Mouse (Mus musculus): ENCODE measurements around the gene Nrg4. TPM values are rescaled to one million over a fixed set of nuclear protein-coding genes. Genes with fewer than 3 reads are reported as not detected.
"Not testable (repeated sequence)": the region's sequence is repeated elsewhere in the genome, so short reads cannot be mapped to it uniquely, and the experiment has no call there.

Gene Nrg4
- polyA plus RNA-seq, 2 experiments = 1.1 to 1.6 TPM

DNA sequence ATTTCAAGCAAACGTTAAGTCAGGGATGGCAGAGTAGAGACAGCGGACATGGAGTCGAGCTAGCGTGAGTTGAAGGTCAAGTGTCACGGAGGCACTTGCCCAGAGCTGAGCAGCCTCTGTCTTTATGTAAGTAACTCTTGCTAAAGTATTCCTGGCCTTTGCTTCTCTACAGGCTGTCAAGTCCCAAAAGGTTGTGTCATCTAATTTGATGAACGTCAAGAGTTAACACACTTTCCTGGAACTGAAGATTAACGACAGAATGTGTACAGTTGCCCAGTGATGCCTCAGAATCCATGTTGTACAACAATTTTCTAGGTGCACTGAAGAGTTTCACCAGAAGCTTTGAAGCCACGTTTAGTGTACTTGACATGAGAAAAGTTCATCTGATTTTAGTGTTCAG is 80.2 kb downstream of the Nrg4 start:
- no peak for TF ChIP-seq POLR2A (IDR thresholded peaks at IDR 0.05; ENCODE audit: borderline replicate concordance, extremely low read depth, insufficient read depth, insufficient read length)
- 65% methylated on average over 8 of the region's 8 CpGs for WGBS
- Histone ChIP-seq H3K27ac (replicated peaks; ENCODE audit: low read depth, low read length) (no peak overlapping the region), H3K9ac (ENCODE audit: low read depth, low read length, severe bottlenecking) (no peak overlapping the region), H3K4me2 (replicated peaks; ENCODE audit: low read depth, low read length, severe bottlenecking) (no peak overlapping the region), H3K27me3 (ENCODE audit: control insufficient read depth, insufficient read depth, low read length) (no peaks in the 10 kb centered on the region), H3K4me1 (ENCODE audit: control insufficient read depth, insufficient read depth, low read length) (no peaks in the 10 kb centered on the region), H3K36me3 (ENCODE audit: control insufficient read depth, insufficient read depth, low read length) (no peaks in the 10 kb centered on the region), H3K4me3 (replicated peaks; ENCODE audit: low read length) (no peak overlapping the region), H3K9me3 (ENCODE audit: control insufficient read depth, low read length) (no peaks in the 10 kb centered on the region)
- ATAC-seq (ENCODE audit: low FRiP score, low read depth) (no peak), DNase-seq (ENCODE audit: low spot score) (no peak)

DNA sequence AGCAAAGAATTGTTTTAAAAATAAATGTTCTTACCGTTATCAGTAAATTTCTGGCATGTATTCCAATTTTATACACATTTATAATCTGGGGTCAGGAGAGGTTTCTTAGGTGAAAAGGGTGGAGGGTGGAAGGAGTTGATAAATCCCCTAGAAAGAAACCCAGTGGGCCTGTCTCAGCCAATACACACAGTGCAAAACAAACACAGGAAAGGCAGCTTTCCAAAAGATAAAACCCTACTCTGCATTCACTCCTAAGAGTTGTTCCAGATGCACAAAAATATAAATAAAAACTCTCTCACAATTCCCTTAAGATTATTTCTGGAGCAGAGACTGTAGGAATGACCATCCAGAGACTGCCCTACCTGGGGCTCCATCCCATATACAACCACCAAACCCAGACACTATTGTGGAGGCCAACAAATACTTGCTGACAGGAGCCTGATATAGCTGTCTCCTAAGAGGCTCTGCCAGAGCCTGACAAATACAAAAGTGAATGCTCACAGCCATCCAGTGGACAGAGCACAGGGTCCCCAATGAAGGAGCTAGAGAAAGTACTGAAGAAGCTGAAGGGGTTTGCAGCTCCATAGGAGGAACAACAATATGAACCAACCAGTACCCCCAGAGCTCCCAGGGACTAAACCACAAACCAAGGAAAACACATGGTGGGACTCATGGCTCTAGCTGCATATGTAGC is 81.4 kb downstream of the Nrg4 start:
- H3K27me3 ChIP-seq (ENCODE audit: control insufficient read depth, insufficient read depth, low read length); H3K9me3 ChIP-seq (ENCODE audit: control insufficient read depth, low read length); H3K4me3 ChIP-seq (replicated peaks; ENCODE audit: low read length); H3K27ac ChIP-seq (replicated peaks; ENCODE audit: low read depth, low read length); H3K9ac ChIP-seq (ENCODE audit: low read depth, low read length, severe bottlenecking); ATAC-seq (ENCODE audit: low FRiP score, low read depth); H3K4me1 ChIP-seq (ENCODE audit: control insufficient read depth, insufficient read depth, low read length); H3K4me2 ChIP-seq (replicated peaks; ENCODE audit: low read depth, low read length, severe bottlenecking); H3K36me3 ChIP-seq (ENCODE audit: control insufficient read depth, insufficient read depth, low read length); DNase-seq (ENCODE audit: low spot score): not testable (repeated sequence)
- WGBS = 96% methylated on average over 1 of the region's 1 CpGs

DNA sequence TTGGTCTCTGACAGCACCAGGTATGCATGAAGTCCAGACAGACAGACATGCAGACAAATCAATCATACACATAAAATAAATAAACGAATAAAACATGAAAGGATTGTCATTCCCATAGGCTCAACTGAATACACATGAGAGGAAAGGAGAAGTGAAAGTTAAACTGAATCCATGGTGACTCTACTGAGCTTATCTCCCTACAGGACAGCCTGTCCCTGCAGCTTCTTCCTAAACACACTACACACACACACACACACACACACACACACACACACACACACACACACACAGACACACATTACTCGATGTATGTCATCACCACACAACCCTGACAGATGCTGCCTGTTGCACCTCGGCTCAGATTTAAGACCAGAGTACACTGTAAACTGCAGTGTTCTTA is 82.6 kb downstream of the Nrg4 start:
- Histone ChIP-seq H3K9ac (ENCODE audit: low read depth, low read length, severe bottlenecking) (no peak overlapping the region), H3K4me1 (ENCODE audit: control insufficient read depth, insufficient read depth, low read length) (no peaks in the 10 kb centered on the region), H3K27me3 (ENCODE audit: control insufficient read depth, insufficient read depth, low read length) (no peaks in the 10 kb centered on the region), H3K36me3 (ENCODE audit: control insufficient read depth, insufficient read depth, low read length) (no peaks in the 10 kb centered on the region), H3K4me2 (replicated peaks; ENCODE audit: low read depth, low read length, severe bottlenecking) (no peak overlapping the region), H3K9me3 (ENCODE audit: control insufficient read depth, low read length) (no peaks in the 10 kb centered on the region), H3K27ac (replicated peaks; ENCODE audit: low read depth, low read length) (no peak overlapping the region), H3K4me3 (replicated peaks; ENCODE audit: low read length) (no peak overlapping the region)
- no peak for TF ChIP-seq POLR2A (IDR thresholded peaks at IDR 0.05; ENCODE audit: borderline replicate concordance, extremely low read depth, insufficient read depth, insufficient read length)
- DNase-seq (ENCODE audit: low spot score) (no peak), ATAC-seq (ENCODE audit: low FRiP score, low read depth) (no peak)
- 71% methylated on average over 3 of the region's 3 CpGs for WGBS

DNA sequence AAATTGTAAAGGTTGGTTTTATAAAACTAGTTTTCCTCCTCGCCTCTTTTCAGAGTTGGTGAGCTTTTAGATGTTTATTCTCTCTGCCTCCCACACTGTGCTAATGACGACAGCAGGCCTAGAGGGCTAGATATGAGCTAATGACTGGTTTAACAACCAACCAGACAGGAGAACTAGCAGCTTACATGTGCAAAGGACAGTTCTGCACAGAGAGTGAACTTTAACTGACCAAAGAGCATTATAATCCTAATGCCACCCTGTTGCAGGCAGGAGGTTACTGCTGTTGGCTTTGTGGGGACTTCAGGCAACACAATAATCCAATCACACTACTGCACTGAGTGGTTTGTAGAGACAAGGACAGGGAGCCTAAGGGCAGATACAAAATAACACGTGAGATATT is 83.4 kb downstream of the Nrg4 start:
- H3K4me2 ChIP-seq (replicated peaks; ENCODE audit: low read depth, low read length, severe bottlenecking) = no peak overlapping the region
- 65% methylated on average over 3 of the region's 3 CpGs for WGBS
- H3K36me3 ChIP-seq (ENCODE audit: control insufficient read depth, insufficient read depth, low read length) = no peaks in the 10 kb centered on the region
- no peaks in the 10 kb centered on the region for H3K27me3 ChIP-seq (ENCODE audit: control insufficient read depth, insufficient read depth, low read length)
- DNase-seq (ENCODE audit: low spot score) = no peak
- H3K9me3 ChIP-seq (ENCODE audit: control insufficient read depth, low read length) = no peaks in the 10 kb centered on the region
- H3K4me1 ChIP-seq (ENCODE audit: control insufficient read depth, insufficient read depth, low read length) = no peaks in the 10 kb centered on the region
- H3K9ac ChIP-seq (ENCODE audit: low read depth, low read length, severe bottlenecking) = no peak overlapping the region
- TF ChIP-seq POLR2A (IDR thresholded peaks at IDR 0.05; ENCODE audit: borderline replicate concordance, extremely low read depth, insufficient read depth, insufficient read length) = no peak
- ATAC-seq (ENCODE audit: low FRiP score, low read depth) = no peak
- no peak overlapping the region for H3K4me3 ChIP-seq (replicated peaks; ENCODE audit: low read length)
- no peak overlapping the region for H3K27ac ChIP-seq (replicated peaks; ENCODE audit: low read depth, low read length)

DNA sequence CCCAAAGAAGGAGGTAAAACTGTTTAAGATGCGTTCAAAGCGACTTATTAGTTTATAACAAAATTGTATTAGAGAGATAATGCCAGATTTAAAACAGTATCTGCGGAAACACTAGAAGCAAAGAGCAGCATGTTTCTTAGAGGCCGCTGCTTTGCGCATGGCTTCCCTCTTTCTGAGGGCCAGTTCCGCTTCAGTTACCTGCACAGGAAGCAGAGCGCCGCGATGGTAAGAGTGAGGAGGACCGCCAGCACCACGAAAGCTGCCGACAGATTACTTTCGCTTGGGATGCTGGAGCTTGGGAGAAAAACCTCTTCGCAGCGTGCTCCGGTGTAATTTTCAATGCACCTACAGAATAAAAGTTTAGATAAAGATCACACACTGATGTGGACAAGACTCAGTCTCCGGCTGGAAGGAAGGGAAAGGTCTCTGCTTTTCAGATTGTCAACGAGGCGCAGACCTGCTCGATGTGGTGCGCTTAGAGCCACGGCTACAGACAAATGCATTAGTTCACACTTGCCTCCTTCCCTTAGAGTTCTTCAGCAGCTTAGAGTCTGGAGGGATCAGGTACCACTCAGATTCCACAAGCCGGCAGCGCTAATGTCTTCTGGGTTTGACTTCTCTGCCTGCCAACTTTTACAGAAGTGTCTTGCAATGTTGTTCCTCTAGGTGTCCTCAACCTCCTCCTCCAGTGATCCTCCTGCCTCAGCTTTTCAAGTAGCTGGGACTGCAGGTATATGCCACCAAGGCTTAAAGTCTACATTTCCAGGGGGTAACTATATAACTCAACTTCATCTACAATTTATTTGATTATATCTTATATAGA is 84.6 kb downstream of the Nrg4 start:
- no peak for TF ChIP-seq POLR2A (IDR thresholded peaks at IDR 0.05; ENCODE audit: borderline replicate concordance, extremely low read depth, insufficient read depth, insufficient read length)
- Histone ChIP-seq H3K27ac (replicated peaks; ENCODE audit: low read depth, low read length) (no peak overlapping the region), H3K36me3 (ENCODE audit: control insufficient read depth, insufficient read depth, low read length) (no peaks in the 10 kb centered on the region), H3K9ac (ENCODE audit: low read depth, low read length, severe bottlenecking) (no peak overlapping the region), H3K4me3 (replicated peaks; ENCODE audit: low read length) (peak overlapping the region; percentile 24), H3K4me1 (ENCODE audit: control insufficient read depth, insufficient read depth, low read length) (no peaks in the 10 kb centered on the region), H3K9me3 (ENCODE audit: control insufficient read depth, low read length) (no peaks in the 10 kb centered on the region), H3K4me2 (replicated peaks; ENCODE audit: low read depth, low read length, severe bottlenecking) (peak overlapping the region; percentile 39), H3K27me3 (ENCODE audit: control insufficient read depth, insufficient read depth, low read length) (no peaks in the 10 kb centered on the region)
- DNase-seq (ENCODE audit: low spot score) (no peak), ATAC-seq (ENCODE audit: low FRiP score, low read depth) (no peak)
- WGBS = 46% methylated on average over 24 of the region's 24 CpGs

All from limb, embryonic 14.5 days (tissue).